Mouse (Mus musculus) heart, postnatal 0 days (tissue): ENCODE results near the gene Klf15. TPM values are rescaled to one million over a fixed set of nuclear protein-coding genes. Genes with fewer than 3 reads are reported as not detected.

Experiments
- ATAC-seq: fragments of 200-750 bp; cut with Nextera tagmentation; 2 replicates; pipeline ENCODE4 v1.8.0; 2017; ENCODE audit warnings: low read depth, moderate number of reproducible peaks, moderate library complexity; ENCODE audit not compliant: insufficient read depth
- DNase-seq: peaks from one replicate; pipeline ENCODE4 v3.0.0-alpha.2; 2016; ENCODE audit warnings: low spot score
- H3K27ac ChIP-seq: fragments of 300-500 bp; sonication (generic); 2 replicates; pipeline ENCODE4 v1.5.1; 2014; ENCODE audit warnings: low read depth, mild to moderate bottlenecking
- H3K27me3 ChIP-seq: fragments of 300-500 bp; sonication (generic); 2 replicates; pipeline ENCODE4 v1.6.1; 2014; ENCODE audit warnings: low read length, mixed read lengths; ENCODE audit not compliant: control insufficient read depth, insufficient read depth
- H3K36me3 ChIP-seq: fragments of 300-500 bp; sonication (generic); replicated peaks from 2 replicates; pipeline ENCODE4 v1.6.1; 2014; ENCODE audit warnings: low read length, mixed read lengths; ENCODE audit not compliant: control insufficient read depth, insufficient read depth
- H3K4me1 ChIP-seq: fragments of 300-500 bp; sonication (generic); 2 replicates; pipeline ENCODE4 v1.6.1; 2014; ENCODE audit warnings: antibody characterized with exemption; ENCODE audit not compliant: control insufficient read depth, insufficient read depth
- H3K4me2 ChIP-seq: fragments of 300-500 bp; sonication (generic); 2 replicates; pipeline ENCODE4 v1.6.1; 2014; ENCODE audit warnings: low read depth, mild to moderate bottlenecking, low read length, moderate library complexity
- H3K4me3 ChIP-seq: fragments of 300-500 bp; sonication (generic); 2 replicates; pipeline ENCODE4 v1.5.1; 2014; ENCODE audit warnings: low read depth, low read length
- H3K9ac ChIP-seq: fragments of 300-500 bp; sonication (generic); replicated peaks from 2 replicates; pipeline ENCODE4 v1.6.1; 2014; ENCODE audit warnings: low read depth, low read length, mixed read lengths
- H3K9me3 ChIP-seq: fragments of 300-500 bp; sonication (generic); replicated peaks from 2 replicates; pipeline ENCODE4 v1.6.1; 2016; ENCODE audit warnings: low read length; ENCODE audit not compliant: control insufficient read depth
- CTCF ChIP-seq: IDR thresholded peaks from 2 replicates; pipeline ENCODE4 v1.5.1; 2016; ENCODE audit warnings: antibody characterized with exemption, control low read depth, low read depth
- EP300 ChIP-seq: IDR thresholded peaks from 2 replicates; pipeline ENCODE4 v1.6.1; 2016; ENCODE audit warnings: antibody characterized with exemption, low read depth
- WGBS: fragments of 180-500 bp; shearing (Covaris S2); extraction: QIAGEN DNeasy Blood & Tissue Kit; methylation state at CpG from one replicate; pipeline ENCODE4 v1.1.7; 2014; 5-methylcytosine and 5-hydroxymethylcytosine counted together
- polyA plus RNA-seq: library from polyadenylated mRNA; unstranded; fragments of >200 nt; fragmentation: Nextera tagmentation; extraction: Ambion mirVana; gene quantifications from 2 replicates; pipeline ENCODE4 v1.2.1, GENCODE M21; 2015
- total RNA-seq: library from RNA; depleted of rRNA; stranded (reverse); fragments of >200 nt; gene quantifications from 2 replicates; pipeline ENCODE4 v1.2.3, GENCODE M21; 2014; ENCODE audit warnings: low replicate concordance

Klf15 gene
- total and polyA plus RNA-seq, 2 experiments from 2014 or later = 15.6 to 56.9 TPM

- WGBS = 78% methylated on average over 12 of the region's 12 CpGs
- Histone ChIP-seq H3K9ac (no peak within 1 kb of the TSS), H3K4me3 (no peak within 1 kb of the TSS), H3K36me3 (no peaks in the 10 kb centered on the region), H3K27me3 (no peaks in the 10 kb centered on the region), H3K27ac (no peak within 1 kb of the TSS), H3K4me1 (no peaks in the 10 kb centered on the region), H3K9me3 (no peaks in the 10 kb centered on the region), H3K4me2 (no peak within 1 kb of the TSS)
- TF ChIP-seq EP300 (no peak), CTCF (no peak)
- ATAC-seq (no peak), DNase-seq (no peak)
Observed at GRCm38 (mm10) chr6:90486176-90486921, 24.0 kb downstream of the Klf15 start, which contains the start of gene Aldh1l1. Gene Aldh1l1 (plus strand): TSS chr6:90486427.

GRCm38 (mm10) chr6:90487531-90487930 is 25.2 kb downstream of the Klf15 start:
- Histone ChIP-seq H3K27me3 (no peaks in the 10 kb centered on the region), H3K27ac (no peak overlapping the region), H3K4me2 (no peak overlapping the region), H3K9ac (no peak overlapping the region), H3K36me3 (no peaks in the 10 kb centered on the region), H3K9me3 (no peaks in the 10 kb centered on the region), H3K4me3 (no peak overlapping the region), H3K4me1 (no peaks in the 10 kb centered on the region)
- TF ChIP-seq EP300 = no peak
- TF ChIP-seq CTCF = no peak
- WGBS = 80% methylated on average over 1 of the region's 1 CpGs
- ATAC-seq = no peak
- no peak for DNase-seq

GRCm38 (mm10) chr6:90489532-90489931 is 27.2 kb downstream of the Klf15 start:
- no peak overlapping the region for H3K9ac ChIP-seq
- H3K9me3 ChIP-seq = no peaks in the 10 kb centered on the region
- H3K36me3 ChIP-seq = no peaks in the 10 kb centered on the region
- no peak for DNase-seq
- no peak for TF ChIP-seq CTCF
- no peak for TF ChIP-seq EP300
- 78% methylated on average over 3 of the region's 3 CpGs for WGBS
- H3K4me3 ChIP-seq = no peak overlapping the region
- H3K27ac ChIP-seq = no peak overlapping the region
- no peaks in the 10 kb centered on the region for H3K27me3 ChIP-seq
- H3K4me1 ChIP-seq = no peaks in the 10 kb centered on the region
- ATAC-seq = no peak
- no peak overlapping the region for H3K4me2 ChIP-seq

GRCm38 (mm10) chr6:90490976-90491375 is 28.6 kb downstream of the Klf15 start:
- H3K27me3 ChIP-seq = no peaks in the 10 kb centered on the region
- no peak overlapping the region for H3K4me2 ChIP-seq
- ATAC-seq (no peak), DNase-seq (no peak)
- no peak overlapping the region for H3K27ac ChIP-seq
- peaks cover 8% of the 10 kb centered on the region; the same call in 1 of the 2 replicates for H3K4me1 ChIP-seq
- no peak overlapping the region for H3K4me3 ChIP-seq
- no peaks in the 10 kb centered on the region for H3K9me3 ChIP-seq
- no peak overlapping the region for H3K9ac ChIP-seq
- WGBS = 70% methylated on average over 2 of the region's 2 CpGs
- TF ChIP-seq CTCF (no peak), EP300 (no peak)
- no peaks in the 10 kb centered on the region for H3K36me3 ChIP-seq

GRCm38 (mm10) chr6:90491956-90492744 is 29.8 kb downstream of the Klf15 start:
- Histone ChIP-seq H3K36me3 (no peaks in the 10 kb centered on the region), H3K9ac (no peak overlapping the region), H3K4me1 (peaks cover 16% of the 10 kb centered on the region), H3K9me3 (no peaks in the 10 kb centered on the region), H3K27ac (no peak overlapping the region), H3K4me2 (no peak overlapping the region), H3K27me3 (no peaks in the 10 kb centered on the region), H3K4me3 (no peak overlapping the region)
- ATAC-seq (no peak), DNase-seq (no peak)
- 81% methylated on average over 10 of the region's 10 CpGs for WGBS
- TF ChIP-seq CTCF (no peak), EP300 (no peak)
